Mouse (Mus musculus) adrenal gland, adult (tissue): ENCODE measurements at regions not wholly inside any gene's neighbourhood (a gene's known extent, or its start where the extent isn't known, plus 50 kb on each side); places are given as distances from the start of the nearest gene placed in this dataset.
A peak's percentile ranks its signal among the peaks of the same experiment; 100 is the strongest.

ENCODE experiments used
- DNase-seq, 2 experiments: peaks; one replicate each; pipeline ENCODE4 v3.0.0; 2022 to 2023; ENCODE audit warnings: low spot score in 1 of 2; ENCODE audit not compliant: inconsistent age in 2 of 2

- no peak for DNase-seq
Observed at GRCm38 (mm10) chr12:57809961-57810360, 246.0 kb downstream of the Ttc6 start.

GRCm38 (mm10) chr12:57823809-57824208 is 259.9 kb downstream of the Ttc6 start:
- DNase-seq: no peak

- peak in 1 of 2 experiments; percentile 77 for DNase-seq
Observed at GRCm38 (mm10) chr12:57825754-57826153, 261.8 kb downstream of the Ttc6 start.

GRCm38 (mm10) chr12:57842813-57843212 is 278.9 kb downstream of the Ttc6 start:
- DNase-seq: no peak

GRCm38 (mm10) chr12:57871028-57871427 is 307.1 kb downstream of the Ttc6 start:
- no peak for DNase-seq

GRCm38 (mm10) chr12:57890783-57891478 is 320.6 kb upstream of the Sstr1 start:
- no peak for DNase-seq

GRCm38 (mm10) chr12:57891556-57891955 is 320.0 kb upstream of the Sstr1 start:
- no peak for DNase-seq

- DNase-seq: peak in 1 of 2 experiments; percentile 49
Observed at GRCm38 (mm10) chr12:57897751-57898250, 313.8 kb upstream of the Sstr1 start.

GRCm38 (mm10) chr12:57904658-57905057 is 306.9 kb upstream of the Sstr1 start:
- DNase-seq: no peak

GRCm38 (mm10) chr12:57918211-57918610 is 293.4 kb upstream of the Sstr1 start:
- DNase-seq: no peak

GRCm38 (mm10) chr12:57922031-57922430 is 289.5 kb upstream of the Sstr1 start:
- no peak for DNase-seq

- no peak for DNase-seq
Observed at GRCm38 (mm10) chr12:57924422-57924821, 287.1 kb upstream of the Sstr1 start.

GRCm38 (mm10) chr12:57926886-57927285 is 284.7 kb upstream of the Sstr1 start:
- no peak for DNase-seq

GRCm38 (mm10) chr12:57928030-57928429 is 283.5 kb upstream of the Sstr1 start:
- DNase-seq: no peak

- no peak for DNase-seq
Observed at GRCm38 (mm10) chr12:57931856-57932255, 279.7 kb upstream of the Sstr1 start.

- no peak for DNase-seq
Observed at GRCm38 (mm10) chr12:57949886-57950285, 261.7 kb upstream of the Sstr1 start.

GRCm38 (mm10) chr12:57958527-57958926 is 253.0 kb upstream of the Sstr1 start:
- no peak for DNase-seq

- DNase-seq: no peak
Observed at GRCm38 (mm10) chr12:57960171-57960570, 251.4 kb upstream of the Sstr1 start.

GRCm38 (mm10) chr12:57969168-57969567 is 242.4 kb upstream of the Sstr1 start:
- DNase-seq: no peak

- DNase-seq: no peak
Observed at GRCm38 (mm10) chr12:57970163-57970562, 241.4 kb upstream of the Sstr1 start.

- DNase-seq: no peak
Observed at GRCm38 (mm10) chr12:57972484-57972883, 239.1 kb upstream of the Sstr1 start.
